Mouse (Mus musculus): ENCODE measurements at regions not wholly inside any gene's neighbourhood (a gene's known extent, or its start where the extent isn't known, plus 50 kb on each side); places are given as distances from the start of the nearest gene placed in this dataset.

DNA sequence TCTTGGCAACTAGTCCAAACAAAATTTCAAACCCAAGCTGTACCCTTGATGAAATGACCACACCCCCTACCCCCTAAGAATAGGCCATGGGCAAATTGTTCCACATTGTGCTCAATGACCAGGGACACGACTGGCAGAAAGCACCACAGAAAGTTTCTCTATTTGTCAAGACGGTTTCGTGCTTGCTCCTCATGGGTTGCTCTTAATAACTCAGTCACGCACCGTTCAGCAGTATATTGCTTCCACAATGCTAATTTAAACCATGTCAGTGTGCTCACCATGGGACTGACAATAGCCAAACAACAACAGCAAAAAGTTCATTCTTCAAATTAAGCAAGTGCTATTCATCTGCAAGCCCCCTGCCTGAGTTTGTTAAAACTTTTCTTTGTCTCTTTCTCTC lies 444.6 kb downstream of the Wdr11 start:
- TF ChIP-seq ZNF384 (IDR thresholded peaks at IDR 0.05; ENCODE audit: low read depth, low read length) (no peak), CTCF (conservative IDR thresholded peaks at IDR 0.05 in 1 of 2, IDR thresholded peaks at IDR 0.05 in 1 of 2; ENCODE audit: low read depth in 2 of 2, low read length in 2 of 2) (no peak), MAFK (IDR thresholded peaks at IDR 0.05; ENCODE audit: insufficient replicate concordance, low read length) (no peak)

Measured in CH12.LX (cell line).